Mouse (Mus musculus) urinary bladder, postnatal 10 days (tissue): ENCODE results near the gene Igtp.
"Not testable (repeated sequence)": the region's sequence is repeated elsewhere in the genome, so short reads cannot be mapped to it uniquely, and the experiment has no call there.

ENCODE experiments used
- DNase-seq: peaks from one replicate; pipeline ENCODE4 v3.0.0; 2022; ENCODE audit warnings: low spot score

Igtp gene

DNA sequence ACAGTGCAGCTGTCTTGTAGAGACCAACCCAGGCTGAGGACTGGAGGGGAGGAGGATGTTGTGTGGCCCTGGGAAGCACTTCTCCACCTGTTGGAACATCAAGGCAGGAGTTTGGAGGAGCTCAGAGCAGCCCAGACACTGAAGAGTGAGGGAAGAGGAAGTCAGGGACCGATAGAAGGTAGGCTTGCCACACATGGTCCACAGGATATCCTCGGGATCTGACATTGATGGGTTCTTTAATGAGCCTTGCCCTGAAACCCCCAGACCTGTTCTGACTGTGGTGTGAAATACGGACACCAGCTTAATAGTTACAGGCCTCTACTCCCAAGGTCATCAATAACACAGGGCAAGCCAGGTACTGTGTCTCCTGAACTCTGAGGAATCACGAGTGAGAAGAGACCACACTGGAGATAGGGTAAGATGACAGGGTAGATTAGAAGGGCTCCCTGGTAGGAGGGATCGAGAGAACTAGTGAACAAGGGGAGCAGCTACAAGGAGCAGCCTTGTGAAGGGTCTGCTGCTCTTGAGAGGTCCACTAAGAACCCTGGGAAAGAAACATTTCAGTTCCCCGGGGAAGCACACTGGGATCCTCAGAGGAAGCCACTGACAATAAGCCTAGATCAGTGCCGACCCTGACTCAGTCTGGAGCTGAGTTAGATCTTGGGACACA, 14.5 kb downstream of the Igtp start:
- no peak for DNase-seq

DNA sequence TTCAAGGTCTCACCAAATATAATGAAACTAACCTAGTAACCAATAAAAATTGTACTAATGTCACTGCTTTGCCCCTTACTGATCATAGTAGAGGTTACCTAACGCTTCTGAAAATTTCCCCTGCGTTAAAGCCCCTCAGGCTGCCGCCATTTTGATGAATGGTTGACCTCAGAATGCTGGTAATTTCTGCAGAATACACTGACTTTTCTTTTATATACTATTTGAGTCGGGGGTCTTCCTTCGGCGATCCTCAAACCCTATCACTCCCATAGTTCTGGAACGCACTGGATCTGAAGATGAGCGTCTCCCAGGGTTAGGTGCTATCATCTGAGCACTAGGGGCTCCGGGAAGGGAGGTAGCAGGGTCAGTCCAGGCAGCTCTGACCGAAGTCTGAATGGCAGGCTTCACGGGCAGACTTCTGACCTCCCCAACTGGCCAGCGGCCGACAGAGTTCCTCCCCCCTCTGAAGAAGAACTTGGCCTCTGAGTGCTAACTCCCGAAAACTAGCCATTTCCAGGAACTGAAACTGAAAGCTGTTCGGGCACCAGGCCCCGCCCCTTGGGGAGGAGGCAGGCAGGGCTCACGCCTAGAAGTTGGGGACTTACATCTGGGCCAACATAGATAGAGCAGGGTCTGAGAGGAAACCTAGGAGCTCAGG, 15.2 kb downstream of the Igtp start:
- DNase-seq: no peak

DNA sequence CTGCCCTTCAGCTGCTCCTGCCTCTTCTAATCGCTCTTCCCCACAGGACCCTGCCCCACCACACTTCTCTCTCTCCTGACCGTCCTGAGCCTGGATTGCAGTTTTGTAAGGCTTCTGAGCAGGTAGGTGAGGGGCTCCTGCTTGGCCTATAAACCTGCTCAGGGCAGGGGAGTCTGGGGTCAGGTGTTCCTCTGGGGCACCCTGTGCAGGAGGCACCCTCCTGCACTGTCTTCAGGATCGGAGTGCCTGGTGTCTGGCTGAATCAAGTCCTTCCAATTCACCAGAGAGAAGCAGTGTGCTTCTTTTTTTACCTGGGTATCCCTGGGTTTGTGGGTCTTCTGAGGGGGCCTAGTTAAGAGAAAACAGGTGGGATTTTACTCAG, 15.7 kb downstream of the Igtp start:
- not testable (repeated sequence) for DNase-seq

DNA sequence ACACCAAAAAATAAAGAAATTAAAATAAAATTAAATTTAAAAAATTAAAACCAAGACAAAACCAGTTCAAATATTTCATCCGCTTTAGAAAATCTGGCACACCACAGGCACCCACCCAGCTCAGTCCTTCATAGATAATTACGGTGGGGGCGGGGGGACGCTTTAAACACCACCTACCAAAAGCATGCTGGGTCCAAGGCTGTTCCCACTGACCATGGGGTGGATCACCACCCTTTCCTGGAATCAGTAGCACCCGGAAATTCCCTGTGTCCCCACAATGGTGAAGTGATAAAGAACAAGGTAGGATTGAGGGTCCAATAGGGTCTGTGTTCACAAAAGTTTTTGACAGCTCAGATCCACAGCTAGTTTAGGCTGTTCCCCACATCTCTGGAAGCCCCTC, 16.5 kb downstream of the Igtp start:
- DNase-seq: no peak

DNA sequence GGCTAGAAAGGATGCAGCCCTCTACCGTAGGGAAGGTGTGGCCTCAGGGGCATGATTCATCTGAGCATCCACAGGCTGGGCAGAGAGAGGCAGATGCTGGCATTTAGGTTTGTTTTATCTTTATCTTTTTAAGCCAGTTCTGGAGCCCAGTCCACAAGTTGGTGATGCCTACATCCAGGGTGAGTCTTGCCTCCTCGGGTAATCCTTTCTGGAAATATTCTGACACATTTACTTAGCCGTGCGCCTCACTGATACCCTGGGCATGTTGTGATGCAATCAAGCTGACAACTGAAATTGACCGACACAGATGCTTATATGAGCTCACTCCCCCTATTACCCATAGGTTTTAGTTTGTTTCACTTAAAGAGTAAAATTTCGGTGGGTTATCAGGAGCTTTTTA, 17.5 kb downstream of the Igtp start:
- DNase-seq: no peak

DNA sequence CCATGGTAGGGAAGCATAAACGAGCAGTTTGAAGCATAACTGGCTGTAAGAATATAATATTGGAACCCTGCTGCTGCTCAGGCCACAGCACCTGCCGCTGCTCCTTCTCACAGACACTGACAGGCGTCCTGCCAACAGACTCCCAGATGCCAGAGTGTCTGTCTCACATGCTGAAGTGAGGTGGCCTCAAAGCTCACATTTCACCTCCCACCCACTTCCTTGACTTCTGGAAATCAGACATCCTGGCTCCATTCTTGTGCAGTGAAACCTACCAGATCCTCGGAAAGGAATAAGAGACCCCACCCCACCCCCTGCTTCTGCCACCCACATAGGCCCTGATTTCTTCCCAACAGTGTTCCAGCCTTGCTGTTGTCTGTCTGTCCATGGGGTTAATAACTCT, 24.4 kb downstream of the Igtp start:
- DNase-seq: no peak

DNA sequence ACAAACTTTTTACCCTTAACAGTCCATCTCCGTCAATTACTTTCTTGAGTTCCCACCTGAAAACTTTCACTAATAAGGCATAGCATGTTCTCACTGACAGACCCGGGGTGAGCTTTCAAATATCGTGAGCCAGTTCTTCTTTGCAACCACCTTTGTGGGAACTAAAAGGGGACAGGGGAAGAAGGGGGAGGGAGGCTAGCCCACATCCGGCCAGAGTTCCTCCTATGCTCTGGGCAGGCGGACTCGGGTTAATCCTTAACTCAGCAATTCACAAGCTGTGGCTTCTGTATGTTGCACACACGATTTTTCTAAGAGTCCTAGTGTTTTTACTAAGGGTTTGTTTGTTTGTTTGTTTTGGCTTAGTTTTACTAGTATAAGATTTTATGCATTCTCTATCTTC, 25.0 kb downstream of the Igtp start:
- no peak for DNase-seq

DNA sequence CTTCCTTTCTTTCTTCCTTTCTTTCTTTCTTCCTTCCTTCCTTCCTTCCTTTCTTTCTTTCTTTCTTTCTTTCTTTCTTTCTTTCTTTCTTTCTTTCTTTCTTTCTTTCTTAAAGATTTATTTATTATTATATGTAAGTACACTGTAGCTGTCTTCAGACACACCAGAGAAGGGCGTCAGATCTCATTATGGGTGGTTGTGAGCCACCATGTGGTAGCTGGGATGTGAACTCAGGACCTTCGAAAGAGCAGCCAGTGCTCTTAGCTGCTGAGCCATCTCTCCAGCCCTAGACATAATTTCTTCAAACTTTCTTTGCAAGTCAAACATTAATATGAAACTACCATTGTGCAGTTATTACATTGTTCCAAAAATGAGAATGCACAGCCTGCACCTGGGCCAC, 25.5 kb downstream of the Igtp start:
- DNase-seq: not testable (repeated sequence)

DNA sequence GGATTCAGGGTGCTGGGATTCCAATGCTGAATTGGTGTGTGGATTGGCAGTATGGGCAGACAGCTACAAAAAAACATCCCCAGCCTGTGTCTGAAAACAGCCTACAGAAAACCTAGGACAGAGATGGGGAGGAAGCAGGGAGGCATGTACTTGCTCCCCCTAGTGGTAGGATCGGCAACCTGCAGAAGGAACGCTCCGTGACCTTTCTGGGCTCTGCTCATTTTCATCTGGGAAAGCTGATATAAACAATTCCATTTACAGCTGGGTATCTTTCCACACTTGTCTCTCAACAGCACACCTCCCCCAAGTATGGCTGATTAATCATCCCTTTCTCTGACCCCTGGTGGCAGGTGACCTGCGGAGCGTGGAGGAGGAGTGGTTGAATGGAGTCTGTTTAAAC, 26.3 kb downstream of the Igtp start:
- no peak for DNase-seq

DNA sequence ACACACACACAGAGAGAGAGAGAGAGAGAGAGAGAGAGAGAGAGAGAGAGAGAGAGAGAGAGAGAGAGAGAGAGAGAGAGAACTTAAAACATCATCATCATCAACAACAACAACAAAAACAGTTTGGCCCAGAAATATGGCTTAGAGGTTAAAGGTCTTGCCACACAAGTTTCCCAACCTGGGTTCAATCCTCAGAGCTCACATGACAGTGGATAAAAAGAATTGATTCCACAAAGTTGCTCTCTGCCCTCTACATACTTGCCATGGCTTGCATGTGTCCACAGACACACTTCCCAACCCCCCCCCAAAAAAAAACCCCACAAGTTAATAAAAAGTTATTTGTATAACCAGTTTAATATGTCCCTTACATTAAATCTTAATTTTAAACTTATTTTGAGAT, 27.1 kb downstream of the Igtp start:
- no peak for DNase-seq

DNA sequence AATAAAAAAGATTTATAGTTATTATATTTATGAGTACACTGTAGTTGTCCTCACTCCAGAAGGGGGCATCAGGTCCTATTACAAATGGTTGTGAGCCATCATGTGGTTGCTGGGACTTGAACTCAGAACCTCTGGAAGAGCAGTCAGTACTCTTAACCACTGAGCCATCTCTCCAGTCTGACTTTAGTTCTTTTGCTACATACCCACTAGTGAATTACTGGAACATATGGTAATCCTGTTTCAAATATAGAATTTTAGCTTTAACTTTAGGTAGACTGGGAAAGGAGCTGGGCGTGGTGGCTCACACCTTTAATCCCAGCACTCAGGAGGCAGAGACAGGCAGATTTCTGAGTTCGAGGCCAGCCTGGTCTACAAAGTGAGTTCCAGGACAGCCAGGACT, 28.7 kb downstream of the Igtp start:
- not testable (repeated sequence) for DNase-seq

DNA sequence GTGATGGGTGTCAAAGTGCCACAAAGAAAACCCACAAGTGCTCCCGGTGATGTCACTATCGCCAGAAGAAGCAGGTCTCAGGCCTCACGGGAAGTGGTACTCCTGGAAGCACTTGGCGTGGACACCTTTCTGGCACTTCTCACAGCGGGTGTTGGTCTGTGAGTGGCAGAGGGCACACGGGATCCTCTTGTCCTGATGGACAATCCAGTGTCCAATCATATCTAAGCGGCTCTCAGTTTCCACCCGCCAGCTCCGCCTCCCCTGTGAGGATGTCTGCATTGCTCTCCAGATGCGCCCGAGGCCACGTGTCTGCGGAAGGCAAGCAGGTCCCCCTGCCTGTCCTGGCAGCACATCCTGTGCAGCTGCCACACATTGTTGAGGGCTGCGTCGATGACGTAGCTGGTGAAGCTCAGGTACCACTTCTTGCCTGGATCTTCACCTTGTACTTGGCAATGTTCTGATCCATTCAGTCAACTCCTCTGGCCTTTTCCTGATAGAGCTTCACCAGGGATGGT, 31.1 kb downstream of the Igtp start:
- no peak for DNase-seq

DNA sequence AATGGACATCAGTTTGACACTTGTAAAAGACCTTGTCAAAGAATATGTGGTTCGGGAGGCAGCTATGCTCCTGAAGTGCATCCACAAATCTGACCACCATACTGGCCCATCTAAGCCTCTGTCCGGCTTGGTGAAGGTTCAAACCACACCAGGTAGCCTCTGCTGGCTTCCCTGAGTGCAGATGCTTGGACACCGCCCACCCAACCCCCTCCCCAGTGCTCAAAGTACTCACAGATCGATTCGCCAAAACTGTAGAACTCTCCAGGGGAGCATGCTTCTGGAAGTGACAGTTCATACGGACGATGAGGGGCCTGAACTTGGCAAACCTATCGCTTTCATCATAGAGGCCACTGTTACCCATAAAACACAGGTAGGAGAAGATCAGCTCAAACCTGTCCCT, 31.8 kb downstream of the Igtp start:
- no peak for DNase-seq

DNA sequence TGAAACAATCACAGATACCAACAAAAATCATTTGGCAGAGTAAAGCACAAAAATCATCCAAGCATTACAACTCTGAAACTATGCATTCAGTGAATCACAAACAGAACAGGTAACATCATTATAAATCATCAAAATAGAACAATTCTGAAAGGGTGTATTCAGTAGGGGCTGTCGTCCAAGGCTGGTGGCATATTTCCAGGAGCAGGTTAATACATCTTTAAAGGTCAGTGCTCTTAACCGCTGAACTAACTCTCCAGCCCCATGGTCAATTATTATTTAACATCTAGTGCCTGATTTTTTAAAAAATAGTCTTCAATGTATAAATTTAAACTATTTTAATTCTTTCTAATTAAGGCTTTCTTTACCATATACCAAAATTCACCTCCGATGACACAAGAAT, 35.2 kb downstream of the Igtp start:
- not testable (repeated sequence) for DNase-seq

DNA sequence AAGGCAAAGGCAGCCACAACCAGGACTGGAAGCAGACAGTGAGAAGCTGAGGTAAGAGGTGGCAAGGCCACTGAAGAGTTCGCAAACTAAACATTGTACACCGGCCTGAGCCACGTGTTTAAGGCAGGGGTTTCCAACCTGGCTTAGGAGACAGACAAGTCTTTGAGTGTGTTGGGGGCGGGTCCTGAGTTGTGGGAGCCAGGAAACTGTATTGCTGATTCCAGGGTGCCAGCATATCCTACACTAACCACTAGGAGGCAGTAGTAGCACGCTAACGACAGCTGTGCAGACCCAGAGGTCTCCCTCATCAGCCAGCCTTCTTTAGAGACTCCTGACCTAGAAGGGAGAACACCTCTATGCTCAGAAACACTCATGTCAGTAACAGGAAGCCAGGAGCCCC, 35.8 kb downstream of the Igtp start:
- DNase-seq: no peak

DNA sequence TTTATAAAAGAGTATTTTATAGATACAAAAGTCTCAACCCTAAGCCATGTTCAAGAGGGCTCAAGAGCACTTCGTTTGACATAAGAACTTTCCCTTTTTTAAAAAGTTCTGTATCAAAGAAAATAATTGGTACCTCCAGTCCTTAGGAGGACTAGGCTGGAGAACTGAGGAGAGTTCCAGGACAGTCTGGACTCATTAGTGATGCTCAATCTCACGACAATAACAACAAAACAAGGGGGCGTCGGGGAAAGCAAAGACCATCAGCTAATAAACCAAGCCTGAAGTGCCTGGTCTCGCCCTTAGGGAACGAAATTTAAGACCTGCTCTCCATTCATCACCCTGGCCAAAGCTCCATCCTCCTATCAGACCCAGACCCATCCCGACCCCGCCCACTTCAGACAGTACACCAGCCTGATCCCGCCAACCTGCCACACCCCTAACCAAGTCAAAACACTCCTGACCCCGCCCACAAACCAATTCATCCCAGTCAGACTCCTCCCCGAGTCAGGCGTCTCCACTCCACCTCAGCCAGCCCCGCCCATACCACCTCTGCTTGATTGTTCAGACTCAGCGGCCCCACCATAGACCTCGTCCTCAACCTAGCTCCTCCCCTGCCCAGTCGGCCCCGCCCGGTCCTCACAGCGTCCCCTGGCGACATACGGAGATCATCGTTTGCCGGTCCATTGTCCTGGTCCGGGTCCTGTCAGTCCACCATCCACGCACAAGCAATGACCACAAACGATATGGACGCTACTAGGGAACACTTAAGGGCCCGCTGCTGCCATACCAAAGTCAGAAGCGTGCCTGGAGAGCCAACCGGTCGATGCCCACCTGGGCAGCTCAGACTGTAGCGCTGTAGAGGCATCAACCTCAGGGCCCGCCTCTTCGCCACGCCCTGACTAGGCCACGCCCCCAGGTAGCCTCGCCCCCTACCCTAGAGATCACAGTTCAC, 39.8 kb downstream of the Igtp start:
- no peak for DNase-seq

DNA sequence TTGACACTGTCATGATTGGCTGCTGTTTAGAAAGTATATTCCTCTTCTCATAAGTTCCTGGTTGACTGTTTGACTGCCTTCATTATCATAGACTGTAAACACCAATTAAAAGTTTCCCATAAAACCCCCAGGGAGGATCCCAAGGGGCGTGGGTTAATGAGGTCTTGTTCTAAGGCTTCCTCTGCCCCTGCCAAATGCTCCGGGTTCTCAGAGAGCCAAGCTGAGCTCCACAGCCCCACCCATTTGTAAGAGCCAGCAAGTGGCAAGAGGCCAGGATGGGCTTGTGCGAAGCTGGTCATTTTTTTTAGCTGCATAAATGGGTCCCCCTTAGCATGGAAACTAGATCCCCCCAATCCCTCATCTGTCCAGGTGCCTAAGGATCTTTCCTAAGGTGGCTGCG, 47.9 kb downstream of the Igtp start:
- DNase-seq: no peak

DNA sequence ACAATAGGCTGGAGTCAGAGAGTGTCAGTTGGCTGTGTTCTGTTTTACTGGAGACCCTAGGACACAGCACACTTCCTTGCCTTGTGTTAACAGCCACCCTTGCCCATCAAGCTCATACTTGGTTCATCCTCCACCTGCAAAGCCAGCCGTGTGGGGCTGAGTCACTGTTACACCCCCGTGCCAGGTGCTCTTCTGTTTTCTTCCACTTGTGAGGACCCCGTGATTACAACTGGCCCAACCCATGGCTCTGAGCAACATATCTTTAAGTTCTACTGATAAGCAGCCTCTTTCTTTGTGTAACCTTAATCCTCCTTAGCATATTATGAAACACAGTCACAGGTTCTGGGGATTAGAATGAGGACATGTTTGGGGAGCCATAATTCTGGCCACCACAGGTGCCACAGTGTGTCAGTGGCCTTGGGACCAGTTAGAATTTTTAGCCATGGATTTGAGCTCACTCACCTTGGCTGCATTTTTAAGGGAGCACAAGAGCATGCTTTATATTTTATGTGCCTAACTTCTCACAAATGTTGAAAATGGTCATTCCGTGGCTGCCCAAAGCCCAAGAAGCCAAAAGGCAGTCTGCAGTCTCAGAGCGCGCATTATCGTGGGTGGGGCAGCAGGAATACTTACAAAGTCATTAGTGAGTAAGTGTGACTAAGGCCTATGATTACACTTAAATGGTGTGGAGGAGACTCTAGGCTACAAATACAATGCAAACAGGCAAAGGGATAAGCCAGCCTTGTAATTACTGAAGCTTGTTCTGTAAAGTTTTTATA, 50.0 kb downstream of the Igtp start:
- DNase-seq: no peak

DNA sequence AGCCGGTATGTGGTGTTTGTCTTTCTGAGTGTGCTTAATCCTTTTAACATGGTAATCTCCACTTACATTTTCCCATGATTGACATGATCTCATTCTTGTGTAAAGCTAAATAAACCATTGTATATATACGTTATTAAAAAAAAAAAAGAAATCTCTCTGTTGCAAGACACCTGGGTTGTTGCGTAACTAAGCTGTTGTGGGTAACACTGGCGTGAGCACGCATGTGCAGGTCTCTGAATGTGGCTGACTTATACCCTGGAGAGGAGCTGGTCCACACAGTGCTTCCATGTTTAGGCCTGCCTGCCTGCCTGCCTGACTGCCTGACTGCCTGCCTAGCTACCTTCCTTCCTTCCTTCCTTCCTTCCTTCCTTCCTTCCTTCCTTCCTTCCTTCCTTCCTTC, 51.2 kb downstream of the Igtp start:
- DNase-seq: no peak

DNA sequence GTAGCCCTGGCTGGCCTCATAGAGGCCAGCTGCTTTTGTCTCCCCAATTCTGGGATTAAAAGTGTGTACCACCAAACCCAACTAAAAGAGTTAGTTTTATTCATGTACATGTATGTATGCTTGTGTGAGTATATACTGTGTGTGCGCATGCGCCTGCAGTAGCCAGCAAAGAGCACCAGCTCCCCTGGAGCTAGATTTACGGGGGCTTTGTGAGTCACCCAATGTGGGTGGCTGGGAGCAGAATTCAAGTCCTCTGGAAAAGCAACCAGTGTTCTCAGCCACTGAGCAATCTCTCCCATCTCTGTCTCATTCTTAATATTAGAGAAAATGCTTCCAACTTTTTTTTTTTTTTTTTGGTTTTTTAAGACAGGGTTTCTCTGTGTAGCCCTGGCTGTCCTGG, 55.1 kb downstream of the Igtp start:
- DNase-seq: no peak
